Mouse (Mus musculus): ENCODE measurements at regions not wholly inside any gene's neighbourhood (a gene's known extent, or its start where the extent isn't known, plus 50 kb on each side); places are given as distances from the start of the nearest gene placed in this dataset.
A peak's percentile ranks its signal among the peaks of the same experiment; 100 is the strongest.

DNA sequence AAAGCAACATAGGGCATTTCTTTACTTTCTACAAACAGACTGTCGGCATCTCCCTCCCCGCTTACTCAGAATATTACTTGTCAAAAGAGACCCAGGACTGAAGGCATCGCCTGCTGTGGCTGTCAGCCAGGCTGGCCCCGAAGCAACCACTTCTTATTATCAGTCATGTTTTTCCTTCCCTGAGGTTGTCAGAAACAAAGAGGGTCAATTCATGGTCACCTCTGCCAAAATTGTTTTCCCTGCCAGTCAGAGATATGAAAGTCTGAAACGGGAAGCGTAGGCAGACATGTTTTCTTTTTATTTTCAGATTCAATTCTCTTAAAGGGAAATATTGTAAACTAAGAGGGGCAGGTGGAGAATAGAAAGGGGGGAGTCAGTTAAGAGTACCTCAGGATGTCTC lies 425.8 kb downstream of the Lrig3 start:
- no peaks in the 10 kb centered on the region for H3K4me1 ChIP-seq (replicated peaks; ENCODE audit: control insufficient read depth, insufficient read depth, low read length)
- H3K36me3 ChIP-seq (ENCODE audit: control insufficient read depth, insufficient read depth, low read length) = no peaks in the 10 kb centered on the region
- no peaks in the 10 kb centered on the region for H3K9me3 ChIP-seq (ENCODE audit: control insufficient read depth, low read length)
- peak; percentile 15; the same call in 1 of the 2 replicates for ATAC-seq (ENCODE audit: low read depth)
- no peak overlapping the region for H3K9ac ChIP-seq (ENCODE audit: low read length)
- WGBS = 29% methylated on average over 6 of the region's 6 CpGs
- H3K4me3 ChIP-seq (ENCODE audit: low read length) = no peak overlapping the region
- H3K27me3 ChIP-seq (ENCODE audit: control insufficient read depth, insufficient read depth, low read depth, low read length) = no peaks in the 10 kb centered on the region
- peak overlapping the region; percentile 49; the same call in 1 of the 2 replicates for H3K27ac ChIP-seq (ENCODE audit: low read length)
- H3K4me2 ChIP-seq (ENCODE audit: low read depth, low read length) = no peak overlapping the region

DNA sequence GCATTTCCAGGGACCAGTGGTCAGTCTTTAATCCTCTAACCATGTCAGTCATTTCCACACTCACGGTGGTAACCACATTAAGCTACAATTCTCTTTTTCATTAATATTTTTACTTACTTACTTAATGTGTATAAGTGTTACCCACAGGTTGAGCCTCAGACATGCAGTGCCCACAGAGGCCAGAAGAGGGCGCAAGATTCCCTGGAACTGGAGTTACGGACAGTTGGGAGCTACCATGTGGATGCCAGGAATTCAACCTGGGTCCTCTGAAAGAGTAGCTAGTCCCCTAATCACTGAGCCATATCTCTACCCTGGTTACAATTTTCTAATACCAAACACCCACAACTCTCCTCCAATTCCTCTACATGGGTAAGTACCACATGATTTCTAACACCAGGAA lies 420.5 kb downstream of the Lrig3 start:
- Histone ChIP-seq H3K9ac (ENCODE audit: low read length) (no peak overlapping the region), H3K27me3 (ENCODE audit: control insufficient read depth, insufficient read depth, low read depth, low read length) (no peaks in the 10 kb centered on the region), H3K4me1 (replicated peaks; ENCODE audit: control insufficient read depth, insufficient read depth, low read length) (no peaks in the 10 kb centered on the region), H3K4me2 (ENCODE audit: low read depth, low read length) (no peak overlapping the region), H3K27ac (ENCODE audit: low read length) (no peak overlapping the region), H3K9me3 (ENCODE audit: control insufficient read depth, low read length) (no peaks in the 10 kb centered on the region), H3K36me3 (ENCODE audit: control insufficient read depth, insufficient read depth, low read length) (no peaks in the 10 kb centered on the region), H3K4me3 (ENCODE audit: low read length) (no peak overlapping the region)
- ATAC-seq (ENCODE audit: low read depth) = no peak
- WGBS = 79% methylated on average over 3 of the region's 3 CpGs

DNA sequence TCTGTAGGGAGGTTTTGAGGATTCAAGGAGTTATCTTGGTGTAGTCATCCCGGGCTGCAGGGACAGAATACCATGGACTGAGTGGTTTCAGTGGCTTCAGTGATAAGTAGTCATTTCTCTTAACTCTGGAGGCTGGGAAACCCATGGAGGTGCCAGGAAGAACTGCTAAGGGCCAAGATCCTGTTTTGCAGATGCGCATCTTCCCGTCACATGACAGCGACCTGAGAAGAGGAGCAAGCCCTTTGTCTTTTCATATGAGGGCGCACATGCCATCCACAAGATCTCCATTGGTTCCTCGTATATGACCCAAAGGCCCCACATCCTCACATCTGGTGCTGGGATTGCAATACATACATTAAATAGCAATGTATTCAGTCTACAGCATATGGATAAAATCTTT lies 419.7 kb downstream of the Lrig3 start:
- H3K4me2 ChIP-seq (ENCODE audit: low read depth, low read length) = no peak overlapping the region
- no peak for ATAC-seq (ENCODE audit: low read depth)
- no peaks in the 10 kb centered on the region for H3K9me3 ChIP-seq (ENCODE audit: control insufficient read depth, low read length)
- no peaks in the 10 kb centered on the region for H3K27me3 ChIP-seq (ENCODE audit: control insufficient read depth, insufficient read depth, low read depth, low read length)
- H3K36me3 ChIP-seq (ENCODE audit: control insufficient read depth, insufficient read depth, low read length) = no peaks in the 10 kb centered on the region
- 87% methylated on average over 6 of the region's 6 CpGs for WGBS
- H3K4me3 ChIP-seq (ENCODE audit: low read length) = no peak overlapping the region
- H3K27ac ChIP-seq (ENCODE audit: low read length) = no peak overlapping the region
- no peaks in the 10 kb centered on the region for H3K4me1 ChIP-seq (replicated peaks; ENCODE audit: control insufficient read depth, insufficient read depth, low read length)
- H3K9ac ChIP-seq (ENCODE audit: low read length) = no peak overlapping the region

DNA sequence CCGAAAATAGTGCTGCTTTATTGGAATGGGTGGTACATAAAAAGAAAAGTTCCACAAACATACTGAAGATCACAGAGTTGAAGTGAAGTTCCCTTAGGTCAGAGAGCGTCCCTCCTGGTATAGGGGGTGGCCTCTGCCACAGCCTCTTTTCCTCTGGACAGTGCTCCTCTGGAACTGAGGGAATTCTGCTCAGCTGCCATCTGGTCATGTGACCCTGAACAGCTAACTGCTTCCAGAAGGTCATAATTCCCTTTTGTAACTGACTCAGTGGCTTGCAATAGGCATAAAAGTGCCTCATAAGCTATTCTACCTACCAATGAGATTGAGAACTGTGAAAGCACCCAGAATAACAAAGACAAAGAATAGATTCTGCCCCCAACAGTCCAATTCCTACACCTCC lies 414.4 kb downstream of the Lrig3 start:
- no peaks in the 10 kb centered on the region for H3K36me3 ChIP-seq (ENCODE audit: control insufficient read depth, insufficient read depth, low read length)
- no peak overlapping the region for H3K4me2 ChIP-seq (ENCODE audit: low read depth, low read length)
- H3K4me3 ChIP-seq (ENCODE audit: low read length) = no peak overlapping the region
- H3K27me3 ChIP-seq (ENCODE audit: control insufficient read depth, insufficient read depth, low read depth, low read length) = no peaks in the 10 kb centered on the region
- H3K27ac ChIP-seq (ENCODE audit: low read length) = no peak overlapping the region
- H3K4me1 ChIP-seq (replicated peaks; ENCODE audit: control insufficient read depth, insufficient read depth, low read length) = no peaks in the 10 kb centered on the region
- 84% methylated on average over 2 of the region's 2 CpGs for WGBS
- H3K9me3 ChIP-seq (ENCODE audit: control insufficient read depth, low read length) = no peaks in the 10 kb centered on the region
- no peak overlapping the region for H3K9ac ChIP-seq (ENCODE audit: low read length)
- no peak for ATAC-seq (ENCODE audit: low read depth)

DNA sequence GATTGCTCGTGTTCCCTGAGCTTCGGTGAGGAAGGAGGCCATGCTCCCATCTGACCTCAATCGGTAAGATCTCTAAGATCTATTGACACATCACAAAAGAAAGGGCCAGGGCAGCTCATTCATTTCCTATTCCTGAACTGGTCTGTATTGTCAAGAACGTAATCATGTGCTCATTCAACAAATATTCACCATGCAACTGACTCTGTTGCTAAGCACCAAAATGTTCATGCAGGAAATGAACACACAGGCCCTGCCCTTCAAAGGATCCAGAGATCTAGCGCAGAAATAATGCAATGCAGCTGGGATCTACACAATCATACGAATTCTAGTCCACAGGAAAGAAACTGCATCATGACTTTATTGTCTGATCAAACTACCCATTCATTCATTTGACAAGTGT lies 413.3 kb downstream of the Lrig3 start:
- Histone ChIP-seq H3K4me2 (ENCODE audit: low read depth, low read length) (no peak overlapping the region), H3K4me1 (replicated peaks; ENCODE audit: control insufficient read depth, insufficient read depth, low read length) (no peaks in the 10 kb centered on the region), H3K27ac (ENCODE audit: low read length) (no peak overlapping the region), H3K9me3 (ENCODE audit: control insufficient read depth, low read length) (no peaks in the 10 kb centered on the region), H3K27me3 (ENCODE audit: control insufficient read depth, insufficient read depth, low read depth, low read length) (no peaks in the 10 kb centered on the region), H3K9ac (ENCODE audit: low read length) (no peak overlapping the region), H3K4me3 (ENCODE audit: low read length) (no peak overlapping the region), H3K36me3 (ENCODE audit: control insufficient read depth, insufficient read depth, low read length) (no peaks in the 10 kb centered on the region)
- 21% methylated on average over 6 of the region's 6 CpGs for whole genome bisulfite sequencing
- peak; percentile 59 for ATAC-seq (ENCODE audit: low read depth)

DNA sequence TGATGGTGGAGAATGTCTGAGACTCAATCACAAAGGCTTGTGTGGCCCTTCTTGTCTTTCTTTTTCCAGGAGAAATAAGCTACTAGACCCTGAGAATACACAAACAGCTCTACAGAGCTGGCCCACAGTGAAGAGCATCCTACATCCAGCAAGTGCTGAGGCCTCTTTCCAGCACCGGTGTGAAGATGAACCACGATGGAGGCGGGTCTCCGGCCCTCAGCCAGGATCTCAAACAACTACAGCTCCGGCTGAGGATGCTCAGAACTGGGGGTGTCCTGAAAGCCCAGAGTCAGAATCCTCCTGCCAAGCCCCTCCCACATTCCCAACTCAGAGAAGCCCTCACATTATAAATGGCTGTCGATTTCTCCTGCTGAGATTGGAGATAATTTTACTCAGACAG lies 407.9 kb downstream of the Lrig3 start:
- 58% methylated on average over 6 of the region's 6 CpGs for WGBS
- Histone ChIP-seq H3K27me3 (ENCODE audit: control insufficient read depth, insufficient read depth, low read depth, low read length) (no peaks in the 10 kb centered on the region), H3K27ac (ENCODE audit: low read length) (no peak overlapping the region), H3K4me2 (ENCODE audit: low read depth, low read length) (no peak overlapping the region), H3K9me3 (ENCODE audit: control insufficient read depth, low read length) (no peaks in the 10 kb centered on the region), H3K4me1 (replicated peaks; ENCODE audit: control insufficient read depth, insufficient read depth, low read length) (no peaks in the 10 kb centered on the region), H3K36me3 (ENCODE audit: control insufficient read depth, insufficient read depth, low read length) (no peaks in the 10 kb centered on the region), H3K9ac (ENCODE audit: low read length) (no peak overlapping the region), H3K4me3 (ENCODE audit: low read length) (no peak overlapping the region)
- ATAC-seq (ENCODE audit: low read depth) = no peak

DNA sequence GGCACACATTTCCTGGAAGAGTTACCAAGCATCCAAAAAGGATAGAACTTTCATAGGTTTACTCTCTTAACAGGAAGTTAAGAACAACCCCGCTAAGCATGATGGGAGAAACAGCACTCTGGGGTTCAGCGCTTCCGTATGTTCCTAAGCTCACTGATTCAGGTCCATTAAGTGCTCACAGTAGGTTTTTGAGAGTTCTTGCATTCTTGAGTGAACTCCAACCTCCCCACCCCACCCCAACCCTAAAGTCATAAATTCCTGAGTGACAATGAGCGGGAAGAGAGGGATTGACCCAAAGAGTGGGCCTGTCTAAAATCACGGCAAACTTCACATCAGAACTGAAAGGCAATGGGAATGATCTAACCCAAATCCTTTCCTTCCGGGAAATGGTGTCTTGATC lies 405.9 kb downstream of the Lrig3 start:
- Histone ChIP-seq H3K9ac (ENCODE audit: low read length) (no peak overlapping the region), H3K36me3 (ENCODE audit: control insufficient read depth, insufficient read depth, low read length) (no peaks in the 10 kb centered on the region), H3K9me3 (ENCODE audit: control insufficient read depth, low read length) (no peaks in the 10 kb centered on the region), H3K4me2 (ENCODE audit: low read depth, low read length) (no peak overlapping the region), H3K27ac (ENCODE audit: low read length) (no peak overlapping the region), H3K27me3 (ENCODE audit: control insufficient read depth, insufficient read depth, low read depth, low read length) (no peaks in the 10 kb centered on the region), H3K4me1 (replicated peaks; ENCODE audit: control insufficient read depth, insufficient read depth, low read length) (no peaks in the 10 kb centered on the region), H3K4me3 (ENCODE audit: low read length) (no peak overlapping the region)
- ATAC-seq (ENCODE audit: low read depth) = no peak
- 90% methylated on average over 6 of the region's 6 CpGs for WGBS

DNA sequence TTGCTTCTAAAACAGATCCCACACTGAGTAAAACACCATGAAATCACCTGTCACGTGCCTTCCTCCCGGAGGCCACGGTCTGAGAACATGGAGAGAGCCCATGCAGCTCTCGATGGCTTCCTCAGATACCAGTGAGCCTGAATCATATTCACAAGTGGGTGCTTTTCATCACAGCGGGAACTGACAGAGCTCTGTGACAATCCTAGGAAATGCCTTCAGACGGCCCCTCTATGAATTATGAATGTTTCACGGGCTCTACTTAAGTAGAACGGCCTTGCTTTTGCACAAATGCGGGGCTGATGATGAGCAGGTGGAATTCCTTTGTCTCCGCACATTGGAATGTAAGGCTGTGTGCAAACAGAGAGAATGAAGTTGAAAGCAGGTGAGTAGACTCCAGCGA lies 383.1 kb downstream of the Lrig3 start:
- no peak for ATAC-seq (ENCODE audit: low read depth)
- H3K36me3 ChIP-seq (ENCODE audit: control insufficient read depth, insufficient read depth, low read length) = no peaks in the 10 kb centered on the region
- H3K9me3 ChIP-seq (ENCODE audit: control insufficient read depth, low read length) = no peaks in the 10 kb centered on the region
- no peak overlapping the region for H3K9ac ChIP-seq (ENCODE audit: low read length)
- H3K27me3 ChIP-seq (ENCODE audit: control insufficient read depth, insufficient read depth, low read depth, low read length) = no peaks in the 10 kb centered on the region
- 65% methylated on average over 11 of the region's 11 CpGs for WGBS
- no peak overlapping the region for H3K4me2 ChIP-seq (ENCODE audit: low read depth, low read length)
- H3K4me3 ChIP-seq (ENCODE audit: low read length) = no peak overlapping the region
- no peak overlapping the region for H3K27ac ChIP-seq (ENCODE audit: low read length)
- no peaks in the 10 kb centered on the region for H3K4me1 ChIP-seq (replicated peaks; ENCODE audit: control insufficient read depth, insufficient read depth, low read length)

DNA sequence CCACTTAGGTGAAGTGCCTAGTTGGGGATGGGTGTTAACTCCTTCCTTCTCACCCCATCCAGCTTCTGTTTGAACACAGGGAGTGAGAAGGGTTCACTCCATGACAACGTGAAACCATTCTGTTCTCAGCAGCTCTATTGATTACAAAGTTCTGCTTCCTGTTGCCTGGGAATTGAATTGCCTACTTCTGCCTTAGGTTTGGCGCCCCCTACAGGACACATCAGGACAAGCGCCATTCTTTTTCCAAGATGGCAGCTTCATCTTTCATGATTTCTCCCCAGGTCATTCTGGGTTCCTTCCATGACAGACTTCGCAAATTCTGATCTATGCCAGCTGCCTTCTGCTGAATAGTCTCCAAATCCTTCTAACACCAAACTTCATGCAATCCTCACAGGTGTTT lies 371.5 kb downstream of the Lrig3 start:
- Histone ChIP-seq H3K4me1 (replicated peaks; ENCODE audit: control insufficient read depth, insufficient read depth, low read length) (no peaks in the 10 kb centered on the region), H3K4me3 (ENCODE audit: low read length) (no peak overlapping the region), H3K9me3 (ENCODE audit: control insufficient read depth, low read length) (no peaks in the 10 kb centered on the region), H3K27ac (ENCODE audit: low read length) (no peak overlapping the region), H3K4me2 (ENCODE audit: low read depth, low read length) (no peak overlapping the region), H3K36me3 (ENCODE audit: control insufficient read depth, insufficient read depth, low read length) (no peaks in the 10 kb centered on the region), H3K27me3 (ENCODE audit: control insufficient read depth, insufficient read depth, low read depth, low read length) (no peaks in the 10 kb centered on the region), H3K9ac (ENCODE audit: low read length) (no peak overlapping the region)
- 69% methylated on average over 4 of the region's 4 CpGs for WGBS
- no peak for ATAC-seq (ENCODE audit: low read depth)

DNA sequence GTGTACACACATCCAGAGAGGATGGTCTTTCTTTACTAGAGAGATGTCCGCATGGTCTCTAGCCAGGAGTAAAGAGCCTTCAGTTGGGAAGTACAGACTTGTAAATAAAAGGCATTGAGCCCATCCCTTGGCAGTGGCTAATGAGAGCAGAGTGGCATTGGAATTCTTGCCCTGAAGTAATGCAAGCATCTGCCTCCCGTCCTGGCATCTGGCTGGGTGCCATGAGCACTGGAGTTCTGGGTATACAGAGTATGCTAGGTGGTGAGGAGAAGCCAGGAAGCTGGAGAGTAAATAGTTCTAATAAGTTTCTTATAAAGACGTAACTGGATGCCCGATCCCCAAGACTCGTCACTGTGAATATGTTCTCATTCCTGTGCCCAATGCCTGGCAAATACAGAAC lies 367.8 kb downstream of the Lrig3 start:
- ATAC-seq (ENCODE audit: low read depth) = no peak

More for the DNA sequence above, 367.8 kb downstream of the Lrig3 start:
- no peaks in the 10 kb centered on the region for H3K9me3 ChIP-seq (ENCODE audit: control insufficient read depth, low read length)
- no peak overlapping the region for H3K9ac ChIP-seq (ENCODE audit: low read length)
- H3K27ac ChIP-seq (ENCODE audit: low read length) = no peak overlapping the region
- H3K36me3 ChIP-seq (ENCODE audit: control insufficient read depth, insufficient read depth, low read length) = no peaks in the 10 kb centered on the region
- no peaks in the 10 kb centered on the region for H3K27me3 ChIP-seq (ENCODE audit: control insufficient read depth, insufficient read depth, low read depth, low read length)
- H3K4me1 ChIP-seq (replicated peaks; ENCODE audit: control insufficient read depth, insufficient read depth, low read length) = peaks cover 3% of the 10 kb centered on the region; the same call in 1 of the 2 replicates
- H3K4me2 ChIP-seq (ENCODE audit: low read depth, low read length) = no peak overlapping the region
- H3K4me3 ChIP-seq (ENCODE audit: low read length) = no peak overlapping the region
- 65% methylated on average over 5 of the region's 5 CpGs for WGBS

Measured in lung, embryonic 16.5 days (tissue).